In the genomic region with DNA sequence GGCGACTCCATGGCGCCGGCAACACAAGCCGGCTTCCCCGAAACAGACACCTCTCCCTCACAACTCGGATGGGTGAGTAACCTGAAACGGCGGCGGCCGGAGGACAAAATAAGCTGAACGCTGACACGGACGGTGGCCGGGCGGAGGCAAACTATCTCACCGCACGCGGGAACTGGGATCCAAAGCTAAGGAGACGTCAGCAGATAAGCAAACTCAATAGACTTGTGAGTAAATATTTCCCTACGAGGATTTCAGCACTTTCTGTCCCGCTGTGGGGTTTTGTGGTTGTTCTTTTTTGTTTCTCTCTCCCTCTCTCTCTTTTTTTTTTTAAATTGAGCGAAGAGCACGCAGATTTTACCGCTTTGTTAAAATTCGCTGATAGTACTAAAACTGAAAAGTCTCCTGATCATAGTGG, we compare ENCODE assay signal across 8 mouse cellular contexts. TPM values are rescaled to one million over a fixed set of nuclear protein-coding genes. Genes with fewer than 3 reads are reported as not detected.
A peak's percentile ranks its signal among the peaks of the same experiment; 100 is the strongest.
DNase-seq lines count a peak whose midpoint lies in the region; ATAC-seq and TF ChIP-seq lines count a peak whose summit lies in the region.

Gene Atf6, minus strand, starts transcription at position 81 of the 415 bp plus-strand sequence.

- no peaks in the 10 kb centered on the region for H3K27me3 ChIP-seq in hindbrain, embryonic 10.5 days (ENCODE audit: insufficient read depth, poor library complexity, severe bottlenecking)
- no peaks in the 10 kb centered on the region for H3K27me3 ChIP-seq in lung, postnatal 0 days (replicated peaks; ENCODE audit: insufficient read depth, low read length)

- TF ChIP-seq CTCF in lung, postnatal 0 days (IDR thresholded peaks at IDR 0.05): no peak

- H3K9me3 ChIP-seq in hindbrain, embryonic 10.5 days: no peaks in the 10 kb centered on the region
- no peaks in the 10 kb centered on the region for H3K9me3 ChIP-seq in lung, postnatal 0 days (ENCODE audit: low read length)

- H3K4me1 ChIP-seq in hindbrain, embryonic 10.5 days (replicated peaks): peaks cover 10% of the 10 kb centered on the region
- no peaks in the 10 kb centered on the region; the same call in 1 of the 2 replicates for H3K4me1 ChIP-seq in lung, postnatal 0 days (ENCODE audit: insufficient read depth, low read depth, low read length)

- H3K4me2 ChIP-seq in lung, postnatal 0 days (replicated peaks; ENCODE audit: low read depth, low read length): peak within 1 kb of the TSS; percentile 72

- peaks cover 15% of the 10 kb centered on the region for H3K36me3 ChIP-seq in hindbrain, embryonic 10.5 days
- H3K36me3 ChIP-seq in lung, postnatal 0 days (ENCODE audit: insufficient read depth, low read length): no peaks in the 10 kb centered on the region

- DNase-seq in MN1 (ENCODE audit: low spot score): peak; percentile 98
- peak; percentile 96 for DNase-seq in cerebellum, adult 9-10 months
- peak; percentile 95 for DNase-seq in hindbrain, embryonic 10.5 days (ENCODE audit: low spot score)
- DNase-seq in layer of hippocampus, adult 9-11 months: peak; percentile 93
- DNase-seq in lung, postnatal 0 days (ENCODE audit: low spot score): peak; percentile 96
- DNase-seq in ovary, postnatal 14 days (ENCODE audit: low spot score): peak; percentile 98
- DNase-seq in thymus, postnatal 14 days: peak; percentile 90

- WGBS in hindbrain, embryonic 10.5 days: 0% methylated on average over 25 of the region's 25 CpGs
- under 1% methylated on average over 25 of the region's 25 CpGs for WGBS in lung, postnatal 0 days

- H3K9ac ChIP-seq in lung, postnatal 0 days (replicated peaks; ENCODE audit: low read depth): peak within 1 kb of the TSS; percentile 90

- peak; percentile 68 for ATAC-seq in frontal cortex, adult (ENCODE audit: low TSS enrichment)
- peak; percentile 85 for ATAC-seq in lung, postnatal 0 days

- TF ChIP-seq EP300 in lung, postnatal 0 days (IDR thresholded peaks at IDR 0.05): peak; percentile 69; the same call in 1 of the 2 replicates

- H3K27ac ChIP-seq in hindbrain, embryonic 10.5 days: peak within 1 kb of the TSS; percentile 83
- peak within 1 kb of the TSS; percentile 88 for H3K27ac ChIP-seq in lung, postnatal 0 days (ENCODE audit: low read length)

- peak within 1 kb of the TSS; percentile 90 for H3K4me3 ChIP-seq in hindbrain, embryonic 10.5 days
- H3K4me3 ChIP-seq in lung, postnatal 0 days (ENCODE audit: low read depth, low read length): peak within 1 kb of the TSS; percentile 93

RNA-seq across cellular contexts. Expression of gene Atf6, which starts in this region (rescaled TPM):
- polyA plus RNA-seq in hindbrain, embryonic 10.5 days (2016; fragmentation: Nextera tagmentation; extraction: Ambion mirVana): 7.7 and 8.0 TPM in 2 replicates
- polyA plus RNA-seq in lung, postnatal 0 days (2015; fragmentation: Nextera tagmentation; extraction: Ambion mirVana): 10.8 and 11.0 TPM in 2 replicates

Comparison
In these comparisons a context has a peak if more than half of its experiments do, and no peak if none do; other contexts are left out.
1. Peak in every context shown above with its lines: DNase-seq, ATAC-seq, H3K4me3 ChIP-seq and H3K27ac ChIP-seq.